Mouse (Mus musculus) gastrocnemius, postnatal 14 days (tissue): ENCODE measurements around the gene Pcyt1a. TPM values are rescaled to one million over a fixed set of nuclear protein-coding genes. Genes with fewer than 3 reads are reported as not detected.
"Not testable (repeated sequence)": the region's sequence is repeated elsewhere in the genome, so short reads cannot be mapped to it uniquely, and the experiment has no call there.

ENCODE experiments used
- DNase-seq: peaks from one replicate; pipeline ENCODE4 v3.0.0; 2021; ENCODE audit warnings: mixed read lengths
- intact Hi-C: fragments of 180-260 bp; cut with DNase I; formaldehyde crosslinking; loops from one replicate; pipeline ENCODE4 v1.15.1; 2025; ENCODE audit warnings: low total_unique reads
- total RNA-seq, 2 experiments: library from RNA; stranded (reverse); gene quantifications; 2 replicates each; pipeline ENCODE4 v1.2.3; 2021

Gene Pcyt1a
- total RNA-seq, 2 experiments from 2014 or later: 74.4 to 74.6 TPM

GRCm38 (mm10) chr16:32463426-32463825, 32.7 kb downstream of the Pcyt1a start:
- intact Hi-C loops: no loop called here

GRCm38 (mm10) chr16:32464908-32465307, 34.2 kb downstream of the Pcyt1a start:
- intact Hi-C loops: no loop called here
- no peak for DNase-seq

More at GRCm38 (mm10) chr16:32463426-32463825, 32.7 kb downstream of the Pcyt1a start:
- no peak for DNase-seq

- intact Hi-C loops: no loop called here
- DNase-seq: no peak
Measured at GRCm38 (mm10) chr16:32468488-32468887, 37.8 kb downstream of the Pcyt1a start.

GRCm38 (mm10) chr16:32469404-32470105, 38.8 kb downstream of the Pcyt1a start:
- no peak for DNase-seq
- intact Hi-C loops: no loop called here

GRCm38 (mm10) chr16:32472276-32473015, 41.7 kb downstream of the Pcyt1a start:
- intact Hi-C loops: no loop called here
- no peak for DNase-seq

- intact Hi-C loops: no loop called here
- no peak for DNase-seq
Measured at GRCm38 (mm10) chr16:32477315-32477714, 46.6 kb downstream of the Pcyt1a start.

- intact Hi-C loops: no loop called here
- no peak for DNase-seq
Measured at GRCm38 (mm10) chr16:32479415-32479814, 48.7 kb downstream of the Pcyt1a start.

- intact Hi-C loops: no loop called here
- no peak for DNase-seq
Measured at GRCm38 (mm10) chr16:32484431-32484871, 53.7 kb downstream of the Pcyt1a start.

- intact Hi-C loops: no loop called here
- no peak for DNase-seq
Measured at GRCm38 (mm10) chr16:32485209-32485608, 54.5 kb downstream of the Pcyt1a start.

- intact Hi-C loops: no loop called here
- DNase-seq: no peak
Measured at GRCm38 (mm10) chr16:32486046-32486445, 55.3 kb downstream of the Pcyt1a start.

- intact Hi-C loops: no loop called here
- no peak for DNase-seq
Measured at GRCm38 (mm10) chr16:32487234-32488111, 56.8 kb downstream of the Pcyt1a start, which contains the start of gene Slc51a. Gene Slc51a, minus strand, starts transcription at chr16:32487879.

GRCm38 (mm10) chr16:32488939-32489338, 58.2 kb downstream of the Pcyt1a start:
- intact Hi-C loops: no loop called here
- DNase-seq: no peak

GRCm38 (mm10) chr16:32494371-32494770, 63.6 kb downstream of the Pcyt1a start:
- intact Hi-C loops: not testable (repeated sequence)

GRCm38 (mm10) chr16:32495965-32496364, 65.2 kb downstream of the Pcyt1a start, which contains the start of gene Zdhhc19:
Gene Zdhhc19, plus strand, starts transcription at chr16:32496265.
- intact Hi-C loops: no loop called here
- DNase-seq: no peak

More at GRCm38 (mm10) chr16:32494371-32494770, 63.6 kb downstream of the Pcyt1a start:
- DNase-seq: not testable (repeated sequence)

GRCm38 (mm10) chr16:32498996-32499395, 68.3 kb downstream of the Pcyt1a start:
- no peak for DNase-seq
- intact Hi-C loops: no loop called here

- intact Hi-C loops: loop anchor here (10.0 kb wide), 2 partner anchors 185 to 385 kb away; no protein-coding TSS in a partner anchor
- DNase-seq: peak; percentile 84
Measured at GRCm38 (mm10) chr16:32499430-32500037, 68.8 kb downstream of the Pcyt1a start.

GRCm38 (mm10) chr16:32501459-32501858, 70.7 kb downstream of the Pcyt1a start:
- no peak for DNase-seq
- intact Hi-C loops: loop anchor here (10.0 kb wide), 2 partner anchors 183 to 387 kb away; no protein-coding TSS in a partner anchor

- intact Hi-C loops: loop anchor here (10.0 kb wide), 2 partner anchors 182 to 388 kb away; no protein-coding TSS in a partner anchor
- no peak for DNase-seq
Measured at GRCm38 (mm10) chr16:32502621-32503335, 72.1 kb downstream of the Pcyt1a start.
